Mouse (Mus musculus) gonadal fat pad, adult 2 months (tissue): ENCODE measurements around the gene Pheta1. TPM values are rescaled to one million over a fixed set of nuclear protein-coding genes. Genes with fewer than 3 reads are reported as not detected.

ENCODE experiments used
- DNase-seq: peaks from one replicate; pipeline ENCODE4 v3.0.0-alpha.2; 2012; ENCODE audit warnings: low read depth
- polyA plus RNA-seq: library from polyadenylated mRNA; depleted of rRNA; stranded (reverse); fragments of >200 nt; gene quantifications from 2 replicates; pipeline ENCODE4 v1.2.3, GENCODE M21; 2012

The Pheta1 gene
- polyA plus RNA-seq, 1 experiment = 11.0 TPM

GRCm38 (mm10) chr5:121825606-121826005 is 23.2 kb upstream of the Pheta1 start:
- DNase-seq = no peak

DNA sequence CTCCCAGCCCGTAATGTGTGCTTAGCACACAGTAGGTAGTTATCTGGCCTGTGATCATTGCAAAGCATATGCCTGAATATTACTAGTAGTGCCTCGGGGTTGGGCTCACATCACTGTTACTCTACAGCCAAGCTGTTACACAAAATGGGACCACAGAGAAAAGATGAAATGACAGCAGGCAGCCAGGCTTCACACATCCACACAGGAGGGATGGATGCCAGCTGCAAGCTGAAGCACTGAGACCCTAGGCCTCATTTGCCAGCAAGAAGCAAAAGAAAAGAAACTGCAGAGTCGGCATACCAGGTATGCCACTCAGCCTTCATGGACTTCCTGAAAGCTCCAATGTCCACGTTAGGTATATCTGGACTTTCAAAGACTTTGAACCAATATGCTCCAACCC is 20.9 kb upstream of the Pheta1 start:
- DNase-seq = no peak

DNA sequence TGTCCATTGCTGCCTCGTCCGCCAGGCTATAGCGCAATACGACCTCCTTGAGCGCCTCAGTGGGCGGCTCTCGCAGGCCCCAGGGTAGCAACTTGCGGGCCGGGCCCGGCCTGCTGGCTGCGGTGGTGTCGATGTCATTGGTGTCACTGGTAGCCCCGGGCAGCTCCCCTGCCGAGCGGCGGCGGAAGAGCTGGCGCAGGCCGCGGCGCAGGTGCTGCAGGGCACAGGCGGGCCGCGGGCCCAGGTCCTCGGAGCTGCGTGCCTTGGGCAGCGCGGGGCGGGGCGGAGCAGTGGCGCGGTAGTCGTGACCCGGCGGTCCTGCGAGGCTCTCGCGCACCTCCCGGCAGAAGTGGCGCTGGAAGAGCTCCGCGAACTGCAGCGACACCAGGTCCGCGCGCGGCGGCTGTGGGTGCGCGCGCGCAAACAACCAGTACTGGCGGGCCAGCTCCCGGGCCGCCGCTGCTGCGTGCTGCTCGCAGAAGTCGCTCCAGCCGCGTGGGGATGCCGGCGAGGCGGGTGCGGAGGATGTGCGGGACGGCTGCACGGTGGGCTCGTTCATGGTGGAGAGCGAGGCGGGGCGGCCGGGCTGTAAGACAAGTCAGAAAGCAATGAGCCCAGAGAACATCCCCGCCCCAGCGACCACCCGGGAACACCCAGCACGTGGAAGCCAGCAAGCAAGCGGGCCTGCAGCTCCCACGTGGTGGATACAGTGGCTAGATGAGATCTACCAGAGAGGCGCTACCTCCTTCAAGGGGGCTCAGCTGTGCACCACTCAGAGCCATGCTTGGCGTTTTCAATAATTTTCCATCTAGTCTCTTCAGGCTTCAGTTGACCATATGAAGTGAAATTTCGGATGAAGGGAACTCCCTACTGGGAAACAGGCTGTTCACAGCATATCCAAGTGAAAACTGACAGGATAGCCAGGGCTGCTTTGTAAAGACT is 20.0 kb upstream of the Pheta1 start:
- DNase-seq = no peak

DNA sequence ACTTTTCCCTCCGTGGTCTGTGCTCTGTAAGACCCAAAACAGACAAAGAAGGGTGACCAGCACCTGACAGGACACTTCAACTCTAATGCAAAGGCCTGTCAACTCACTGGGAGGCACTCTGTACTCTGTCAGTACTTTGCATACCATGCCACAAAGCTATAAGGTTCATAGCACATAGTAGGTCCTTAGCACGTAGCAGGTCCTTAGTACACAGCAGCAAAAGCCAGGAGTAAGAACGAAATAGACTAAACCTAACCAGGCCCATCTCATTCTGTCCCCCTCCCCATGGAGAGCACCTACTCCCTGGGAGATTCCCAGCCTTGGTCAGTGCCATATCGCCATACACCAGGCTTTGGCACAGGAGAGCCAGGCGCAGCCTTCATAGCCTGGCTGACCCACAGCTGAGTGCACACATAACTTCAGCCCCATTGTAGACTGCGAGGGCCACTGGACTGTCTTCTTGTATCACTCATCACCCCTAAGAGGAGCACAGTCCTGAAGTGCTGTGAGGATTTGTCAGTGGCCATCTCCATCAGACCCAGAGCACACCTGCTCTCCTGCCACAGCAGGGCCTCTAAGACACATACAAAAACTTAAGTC is 17.7 kb upstream of the Pheta1 start:
- no peak for DNase-seq

DNA sequence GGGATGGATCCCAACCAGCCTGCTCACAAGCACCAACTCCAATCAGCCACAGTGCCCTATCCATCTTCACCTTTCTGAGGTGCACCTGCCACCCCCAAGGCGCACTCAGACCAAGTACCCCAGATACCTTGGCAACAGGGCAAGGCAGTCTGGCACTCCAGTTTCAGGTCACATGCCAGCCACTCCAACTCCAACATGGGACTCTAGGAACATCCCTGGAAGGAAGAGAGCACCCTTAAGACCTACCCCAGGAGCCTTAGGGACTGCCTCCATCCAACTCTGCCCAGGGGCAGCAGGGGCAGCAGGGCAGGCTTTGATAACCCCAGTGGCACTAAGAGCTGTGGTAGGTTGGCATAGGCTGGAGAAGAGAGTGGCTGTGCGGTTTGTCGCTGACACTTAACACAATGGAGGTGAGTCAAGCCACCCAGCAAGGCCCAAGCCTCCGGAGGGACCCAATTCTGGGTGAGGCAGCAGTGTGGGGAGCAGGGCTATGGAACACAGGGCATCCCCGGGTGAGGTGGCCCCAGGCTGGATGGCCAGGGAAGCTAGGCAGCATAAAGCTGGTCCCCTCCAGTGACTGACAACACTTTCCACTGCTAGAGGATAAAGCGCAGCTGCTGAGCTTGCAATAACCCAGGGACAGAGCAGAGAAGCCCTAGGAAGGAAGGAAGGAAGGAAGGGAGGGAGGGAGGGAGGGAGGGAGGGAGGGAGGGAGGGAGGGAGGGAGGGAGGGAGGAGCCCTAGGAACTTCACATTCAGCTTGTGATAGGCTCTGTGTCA is 16.2 kb upstream of the Pheta1 start:
- DNase-seq = no peak

DNA sequence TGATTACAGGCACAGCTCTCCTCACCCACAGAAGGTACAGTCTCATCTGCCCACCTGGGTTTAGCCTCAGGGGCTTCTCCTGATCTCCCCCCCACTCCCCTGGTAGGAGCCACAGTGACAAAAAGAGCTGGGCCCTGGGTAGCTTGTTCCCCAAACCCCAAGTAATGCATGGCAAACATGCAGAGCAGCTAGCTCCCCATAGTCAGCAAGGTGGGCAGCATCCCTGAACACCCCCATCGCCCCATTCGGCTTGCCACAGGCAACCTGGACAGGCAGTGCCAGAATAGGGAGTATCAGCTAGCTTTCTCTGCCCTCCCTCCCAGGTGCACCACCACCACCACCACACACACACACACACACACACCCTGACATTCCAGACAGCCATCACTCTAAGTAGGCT is 15.6 kb upstream of the Pheta1 start:
- no peak for DNase-seq

- no peak for DNase-seq
These were observed 15.1 kb upstream of the Pheta1 start for GRCm38 (mm10) chr5:121833572-121834240.

DNA sequence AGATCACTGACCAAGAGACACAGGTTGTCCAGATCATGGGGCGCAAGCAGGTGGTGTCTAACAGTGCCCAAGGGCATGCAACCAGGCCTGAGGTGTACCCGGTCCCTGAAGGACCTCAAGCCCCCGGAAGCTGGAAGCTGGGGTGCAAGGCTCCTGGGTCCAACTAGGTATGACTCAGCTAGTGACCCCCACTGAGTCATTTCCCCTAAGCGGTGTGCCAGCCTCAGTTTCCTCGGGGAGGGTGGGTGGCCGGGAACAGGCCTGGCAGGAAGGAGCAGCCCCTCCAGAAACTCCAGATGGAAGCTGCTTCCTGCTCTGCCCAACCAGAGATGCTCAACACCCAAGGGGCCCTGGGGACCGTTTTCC is 14.6 kb upstream of the Pheta1 start:
- no peak for DNase-seq

DNA sequence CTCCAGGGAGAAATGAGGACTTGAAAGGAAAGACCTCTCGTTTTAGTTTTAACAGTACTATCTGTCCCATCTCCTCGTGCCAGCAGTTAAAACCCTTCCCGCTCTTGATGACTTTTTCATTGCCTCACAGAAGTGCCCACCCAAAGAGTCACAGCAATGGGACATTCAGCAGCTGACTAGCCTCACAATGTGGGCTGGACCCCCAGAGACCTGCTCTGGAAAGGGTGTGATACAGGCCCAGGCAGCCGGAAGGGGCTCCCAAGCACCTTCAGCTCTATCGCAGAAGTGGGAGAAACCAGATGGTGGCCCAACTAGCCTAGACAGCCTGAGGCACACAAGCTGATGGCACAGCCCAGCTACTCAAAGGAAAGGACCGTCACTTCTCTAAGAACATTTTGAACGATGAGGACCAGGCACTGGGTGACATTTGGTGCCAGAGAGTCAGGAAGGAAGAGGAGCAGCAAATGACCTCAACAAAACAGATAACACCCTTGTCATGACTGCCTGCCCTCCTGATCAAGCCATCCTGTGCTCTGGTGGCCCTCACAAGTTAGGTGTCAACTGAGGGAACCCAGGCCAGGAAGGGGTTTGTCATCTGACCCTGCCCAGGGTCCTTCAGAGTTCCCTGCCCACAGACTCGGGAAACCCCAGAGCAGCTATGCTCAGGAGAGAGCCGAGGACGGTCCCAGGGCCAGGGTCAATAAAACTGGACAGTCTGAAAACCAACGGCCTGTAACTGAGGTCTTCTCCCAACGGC is 13.6 kb upstream of the Pheta1 start:
- DNase-seq = no peak

GRCm38 (mm10) chr5:121835949-121836691 is 12.7 kb upstream of the Pheta1 start:
- DNase-seq = no peak

DNA sequence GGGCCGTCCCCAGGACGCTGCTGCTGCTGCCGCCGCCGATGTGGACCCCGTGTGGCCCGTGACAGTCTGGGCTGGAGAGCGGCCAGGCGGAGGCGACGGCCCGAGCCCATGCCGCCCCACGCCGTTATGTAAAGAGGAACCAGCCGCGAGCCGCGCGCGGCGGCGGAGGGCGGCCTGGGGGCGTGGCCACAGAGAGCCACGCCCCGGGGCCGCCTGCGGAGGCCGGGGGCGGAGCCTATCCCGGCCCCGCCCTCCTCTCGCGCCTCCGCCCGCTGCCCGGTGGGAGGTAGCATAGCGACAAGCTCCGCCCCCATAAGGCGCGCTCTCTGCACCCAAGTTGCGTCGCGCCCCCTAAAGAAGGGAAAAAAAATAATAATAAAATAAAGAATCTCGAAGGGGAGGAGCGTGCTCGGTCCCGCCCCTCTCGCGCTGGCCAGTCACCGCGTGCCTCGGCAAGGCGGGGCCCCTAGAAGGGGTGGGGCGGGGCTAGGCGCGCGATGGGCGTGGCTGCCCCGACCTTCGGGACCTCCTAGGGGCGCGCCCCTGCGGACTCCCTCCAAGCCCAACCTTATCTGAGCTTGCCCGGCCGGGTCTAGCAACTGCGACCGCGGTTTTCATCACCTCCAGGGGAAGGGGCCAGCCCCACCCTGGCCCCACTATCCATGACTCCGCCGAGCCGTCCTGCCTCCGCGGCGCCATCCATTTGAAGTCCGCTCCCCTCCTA is 11.9 kb upstream of the Pheta1 start:
- DNase-seq = no peak

DNA sequence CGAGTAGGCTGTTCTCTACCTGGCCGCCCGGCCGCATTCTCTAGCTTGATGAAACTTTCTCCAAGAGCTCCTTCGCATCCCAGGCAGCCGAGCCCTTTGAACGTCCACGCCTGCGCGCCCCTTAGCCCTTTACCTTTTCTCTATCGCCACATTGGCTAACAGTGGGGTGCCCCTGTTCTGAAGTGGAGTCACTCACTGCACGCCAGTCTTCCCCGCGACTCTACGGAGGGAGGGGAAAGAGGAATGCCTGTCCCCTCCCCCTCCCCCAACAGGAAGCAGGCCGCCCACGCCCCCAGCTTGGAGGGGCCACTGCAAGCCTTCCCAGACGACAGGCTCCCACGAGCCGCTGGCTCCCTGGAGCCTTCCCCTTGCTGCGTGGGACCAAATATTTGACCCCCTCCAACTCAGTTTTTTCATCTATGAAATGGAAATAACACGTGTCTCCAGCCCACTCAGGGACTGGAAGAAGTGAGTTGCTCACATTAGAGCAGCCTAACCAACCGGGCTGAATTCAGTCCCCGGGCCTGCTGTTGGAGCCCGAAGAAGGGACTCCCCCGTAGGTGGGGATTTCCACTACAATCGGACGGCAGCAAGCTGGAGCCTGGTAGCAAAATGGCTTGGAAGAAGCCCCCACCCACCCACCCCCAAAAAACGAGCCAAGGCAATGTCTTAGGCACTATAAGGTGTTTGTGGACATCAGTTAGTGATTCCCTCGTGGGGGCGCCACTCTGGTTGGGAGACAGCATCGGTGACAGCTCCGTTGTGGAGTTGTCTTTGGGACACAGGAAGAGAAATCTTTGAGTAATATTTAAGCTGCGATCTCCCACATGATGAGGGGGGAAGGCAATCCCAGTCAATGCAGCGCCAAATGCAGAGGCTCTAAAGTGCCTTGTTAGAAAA is 11.1 kb upstream of the Pheta1 start, which contains the start of gene Sh2b3:
TSS of gene Sh2b3 (minus strand) at position 206 of the 900 bp plus-strand sequence.
- no peak for DNase-seq

- no peak for DNase-seq
These were observed 10.2 kb upstream of the Pheta1 start for GRCm38 (mm10) chr5:121838341-121839127.

- DNase-seq = no peak
These were observed 9.7 kb upstream of the Pheta1 start for GRCm38 (mm10) chr5:121839128-121839473.

GRCm38 (mm10) chr5:121841516-121841915 is 7.3 kb upstream of the Pheta1 start:
- DNase-seq = no peak

GRCm38 (mm10) chr5:121841973-121842372 is 6.8 kb upstream of the Pheta1 start:
- no peak for DNase-seq

DNA sequence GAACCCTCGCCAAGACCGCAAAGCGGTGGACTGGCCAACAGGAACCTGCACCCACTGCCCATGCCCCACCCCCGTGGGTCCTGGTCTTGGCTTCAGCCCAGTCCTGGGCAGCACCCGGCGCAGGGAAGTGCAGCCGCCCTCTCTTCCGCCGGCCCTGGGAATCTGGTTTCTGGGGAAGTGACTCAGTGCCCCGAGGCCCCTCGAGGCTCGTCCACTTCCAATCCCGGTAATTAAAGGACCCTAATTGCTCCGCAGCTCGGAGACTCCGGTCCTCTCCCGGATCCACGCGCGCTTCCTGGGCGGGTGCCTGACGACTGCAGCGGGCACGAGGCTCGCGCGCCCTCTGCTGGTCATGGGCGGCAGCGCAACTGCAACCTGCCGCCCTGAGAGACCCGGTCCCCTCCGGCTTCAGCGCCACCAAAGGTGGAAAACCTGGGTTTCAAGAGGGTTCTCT is 6.1 kb upstream of the Pheta1 start:
- DNase-seq = no peak
